Mouse (Mus musculus): ENCODE measurements at regions not wholly inside any gene's neighbourhood (a gene's known extent, or its start where the extent isn't known, plus 50 kb on each side); places are given as distances from the start of the nearest gene placed in this dataset.
"Not testable (repeated sequence)": the region's sequence is repeated elsewhere in the genome, so short reads cannot be mapped to it uniquely, and the experiment has no call there.

GRCm38 (mm10) chr2:117444671-117445070 lies 101.9 kb upstream of the Rasgrp1 start:
- peak; percentile 55 for DNase-seq
- intact Hi-C loops (cut with DNase I) = no loop called here

- intact Hi-C loops (cut with DNase I) = no loop called here
These were observed 104.1 kb upstream of the Rasgrp1 start for GRCm38 (mm10) chr2:117446876-117447275.

DNA sequence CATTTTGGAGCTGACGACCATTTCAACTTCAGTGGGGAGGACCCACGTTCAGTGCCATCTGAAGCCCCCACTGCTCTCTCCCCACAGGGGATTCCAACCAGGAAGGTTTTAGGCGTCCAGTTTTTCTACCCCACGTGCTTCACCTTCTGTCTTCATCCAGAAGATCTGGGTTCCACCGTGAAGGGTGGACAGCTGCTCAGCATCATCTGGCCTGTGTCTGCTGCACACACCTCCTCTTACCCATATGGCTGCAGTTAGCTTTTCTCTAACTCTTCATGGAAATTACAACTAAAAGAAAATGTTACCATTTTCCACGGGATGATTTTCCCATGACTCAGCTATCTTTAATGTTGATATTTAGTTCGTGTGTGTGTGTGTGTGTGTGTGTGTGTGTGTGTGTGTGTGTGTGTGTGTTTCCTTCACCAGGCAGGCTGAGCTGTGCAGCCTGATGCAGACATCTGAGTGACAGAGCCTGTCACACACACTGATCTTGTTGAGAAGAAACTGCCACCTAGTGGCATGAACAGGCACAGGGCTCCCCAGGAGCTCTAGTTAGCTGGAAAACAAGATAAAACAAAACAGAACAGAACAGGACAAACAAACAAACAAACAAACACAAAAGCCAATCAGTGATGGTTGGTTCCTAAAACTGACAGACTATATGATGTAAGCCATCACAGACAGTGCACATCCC lies 107.5 kb upstream of the Rasgrp1 start:
- peak; percentile 37 for DNase-seq
- intact Hi-C loops (cut with DNase I) = loop anchor here (5.0 to 10.0 kb wide), 3 partner anchors 553 to 794 kb away; partner anchors contain the start of gene Thbs1

More at GRCm38 (mm10) chr2:117446876-117447275, 104.1 kb upstream of the Rasgrp1 start:
- DNase-seq = no peak

- intact Hi-C loops (cut with DNase I) = loop anchor here (5.0 to 10.0 kb wide), 3 partner anchors 555 to 793 kb away; partner anchors contain the start of gene Thbs1
- DNase-seq = no peak
These were observed 109.0 kb upstream of the Rasgrp1 start for GRCm38 (mm10) chr2:117451818-117452217.

- intact Hi-C loops (cut with DNase I) = loop anchor here (10.0 kb wide), 2 partner anchors 660 to 790 kb away; partner anchors contain the start of gene Thbs1
- no peak for DNase-seq
These were observed 112.4 kb upstream of the Rasgrp1 start for GRCm38 (mm10) chr2:117455021-117455739.

DNA sequence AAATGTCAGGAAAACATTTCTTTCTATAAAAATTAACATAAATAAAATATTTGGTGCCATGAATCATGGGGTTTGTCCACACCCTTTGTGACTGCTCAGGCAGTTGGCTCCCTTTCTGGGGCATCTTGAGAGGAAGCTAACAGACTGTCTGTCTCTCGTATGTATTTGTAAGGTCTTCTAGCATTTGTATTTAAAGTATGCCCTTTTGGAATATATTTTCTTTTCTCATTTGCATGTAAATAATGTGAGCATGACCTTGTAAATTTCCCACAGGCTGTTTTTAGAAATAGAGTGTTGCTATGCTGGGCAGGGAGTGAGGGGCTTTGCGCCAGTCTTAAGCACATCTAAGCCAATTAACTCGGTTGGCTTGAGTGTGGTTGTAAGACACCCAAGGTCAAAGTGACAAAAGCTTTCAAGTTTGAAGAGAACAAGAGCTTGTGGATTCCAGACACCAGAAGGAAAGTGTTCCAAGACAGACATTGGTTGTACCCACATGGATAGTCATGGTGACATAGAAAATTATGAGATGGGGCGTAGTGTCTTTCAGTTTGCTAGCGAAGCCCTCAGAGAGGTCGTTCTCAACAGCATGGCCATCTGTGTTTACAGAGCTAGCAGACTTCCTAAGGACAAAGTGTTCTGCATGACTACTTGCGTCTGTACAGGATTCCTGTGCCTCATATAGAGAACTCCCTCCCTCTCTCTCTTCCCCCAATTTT lies 113.1 kb upstream of the Rasgrp1 start:
- intact Hi-C loops (cut with DNase I) = loop anchor here (10.0 kb wide), 2 partner anchors 659 to 789 kb away; partner anchors contain the start of gene Thbs1
- no peak for DNase-seq

DNA sequence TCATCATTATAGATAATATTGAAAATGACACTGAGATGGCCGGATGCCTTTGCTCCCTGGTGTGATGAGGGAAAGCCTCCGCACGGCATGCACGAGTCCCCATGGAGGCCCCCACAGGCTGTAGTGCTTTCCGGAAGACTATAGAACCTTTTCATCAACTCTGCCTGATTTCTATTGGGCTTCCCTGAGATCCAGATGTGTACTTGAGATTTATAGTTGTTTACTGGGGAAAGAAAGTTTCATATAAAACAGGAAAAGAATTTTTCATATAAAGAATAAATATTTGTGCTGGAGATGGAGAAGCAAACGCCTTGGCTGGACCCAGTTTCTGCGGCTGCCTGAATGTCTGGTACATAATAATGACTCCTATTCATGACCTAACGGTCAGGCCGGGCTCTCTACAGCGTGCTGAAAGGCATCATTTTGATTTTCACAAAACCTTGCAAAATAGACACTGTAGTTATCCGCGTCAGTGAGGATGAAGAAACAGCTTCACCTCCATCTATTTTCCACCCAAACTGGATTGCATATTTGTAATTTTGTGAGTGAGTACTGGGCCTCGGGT lies 113.7 kb upstream of the Rasgrp1 start:
- intact Hi-C loops (cut with DNase I) = loop anchor here (10.0 kb wide), 2 partner anchors 658 to 788 kb away; partner anchors contain the start of gene Thbs1
- peak; percentile 13 for DNase-seq

GRCm38 (mm10) chr2:117461541-117462290 lies 118.9 kb upstream of the Rasgrp1 start:
- no peak for DNase-seq
- intact Hi-C loops (cut with DNase I) = no loop called here

DNA sequence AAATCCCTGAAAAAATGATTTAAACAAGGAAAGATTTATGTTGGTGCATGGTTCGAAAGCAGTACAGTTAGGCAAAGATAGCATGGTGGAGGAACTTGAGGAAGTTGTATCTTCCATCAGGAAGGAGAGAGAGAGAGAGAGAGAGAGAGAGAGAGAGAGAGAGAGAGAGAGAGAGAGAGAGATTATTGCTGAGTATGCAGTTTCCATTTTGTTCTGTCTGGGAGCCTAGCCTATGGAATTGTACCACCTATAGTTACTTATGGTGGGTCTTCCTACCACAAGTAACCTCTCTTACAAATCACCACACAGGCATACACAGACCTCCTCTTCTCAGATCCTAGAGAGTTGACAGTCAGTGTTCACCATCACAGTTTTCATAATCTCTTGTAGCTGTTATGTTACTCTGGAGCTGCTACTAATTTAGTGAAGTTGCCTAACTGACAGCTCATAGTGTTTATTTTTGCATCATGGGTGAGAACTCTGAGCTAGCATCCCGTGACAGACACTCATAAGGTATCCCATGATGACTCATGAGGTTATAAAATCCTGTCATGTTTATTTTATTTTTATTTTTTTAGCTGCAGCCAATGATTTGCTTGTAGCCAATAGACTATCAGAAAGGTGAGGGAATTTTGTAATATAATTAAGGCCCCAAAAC lies 132.2 kb upstream of the Rasgrp1 start:
- intact Hi-C loops (cut with DNase I) = no loop called here

DNA sequence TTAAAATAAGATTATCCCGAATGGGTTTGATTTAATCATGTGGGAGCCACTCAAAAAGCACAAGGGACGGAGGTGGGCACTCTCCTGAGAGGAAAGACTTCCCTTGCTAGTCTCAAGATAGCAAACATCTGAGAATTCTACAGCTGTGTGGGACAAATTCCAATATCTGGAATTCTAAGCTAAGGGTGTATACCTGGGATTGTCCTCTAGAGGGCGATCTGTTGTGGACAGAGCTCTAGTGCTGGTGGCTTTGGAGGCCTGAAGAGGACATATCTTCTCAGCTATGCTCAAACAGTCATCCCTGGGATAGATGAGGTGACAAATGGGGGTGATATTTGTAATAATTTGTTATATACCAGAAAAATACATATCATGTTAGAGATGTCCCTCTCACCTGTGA lies 132.8 kb upstream of the Rasgrp1 start:
- intact Hi-C loops (cut with DNase I) = no loop called here

More for the DNA sequence above, 132.2 kb upstream of the Rasgrp1 start:
- no peak for DNase-seq

GRCm38 (mm10) chr2:117477503-117477902 lies 134.7 kb upstream of the Rasgrp1 start:
- intact Hi-C loops (cut with DNase I); DNase-seq: not testable (repeated sequence)

More for the DNA sequence above, 132.8 kb upstream of the Rasgrp1 start:
- no peak for DNase-seq

GRCm38 (mm10) chr2:117479244-117480009 lies 136.6 kb upstream of the Rasgrp1 start:
- DNase-seq = peak; percentile 12
- intact Hi-C loops (cut with DNase I) = not testable (repeated sequence)

DNA sequence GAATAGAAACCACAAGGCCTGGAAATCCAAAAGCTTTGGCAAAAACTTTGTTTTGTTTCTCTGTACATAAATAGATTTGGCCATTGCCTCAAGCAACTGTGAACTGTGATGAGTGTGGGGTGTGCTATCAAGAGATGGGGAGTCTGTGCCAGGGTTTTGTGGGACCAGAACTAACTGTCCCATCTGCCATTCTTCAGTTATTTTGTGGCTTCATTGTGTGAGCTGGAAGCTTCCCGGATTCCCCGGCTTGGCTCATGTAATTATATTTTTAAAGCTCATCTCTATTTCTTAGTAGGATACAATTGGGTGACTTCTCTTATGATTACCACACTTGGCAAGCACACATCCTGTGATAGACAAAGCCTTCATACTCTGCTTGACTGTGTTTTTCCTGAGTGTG lies 143.6 kb upstream of the Rasgrp1 start:
- intact Hi-C loops (cut with DNase I) = no loop called here
- peak; percentile 8 for DNase-seq

GRCm38 (mm10) chr2:117498565-117498964 lies 155.8 kb upstream of the Rasgrp1 start:
- intact Hi-C loops (cut with DNase I) = no loop called here
- no peak for DNase-seq

DNA sequence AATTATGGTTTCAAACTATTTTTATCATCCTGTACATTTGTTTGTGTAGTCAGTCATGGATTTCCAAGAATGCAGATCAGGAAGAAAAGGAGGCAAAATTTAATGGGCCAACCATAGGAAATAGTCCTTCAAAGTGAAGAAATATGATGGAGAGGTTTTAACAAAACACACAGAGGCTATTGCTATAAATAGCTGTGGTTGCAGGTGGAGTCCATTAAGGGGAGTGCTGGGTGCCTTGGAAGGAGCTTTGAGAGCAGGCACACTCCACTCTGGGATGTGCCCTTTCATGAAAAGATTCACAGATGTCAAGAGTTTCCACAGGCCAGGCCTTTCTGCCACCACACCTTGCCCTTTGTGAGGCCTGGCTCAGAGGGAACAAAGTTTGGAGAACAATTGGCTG lies 159.8 kb upstream of the Rasgrp1 start:
- intact Hi-C loops (cut with DNase I) = no loop called here
- no peak for DNase-seq

- intact Hi-C loops (cut with DNase I) = no loop called here
- no peak for DNase-seq
These were observed 168.9 kb upstream of the Rasgrp1 start for GRCm38 (mm10) chr2:117511737-117512136.

DNA sequence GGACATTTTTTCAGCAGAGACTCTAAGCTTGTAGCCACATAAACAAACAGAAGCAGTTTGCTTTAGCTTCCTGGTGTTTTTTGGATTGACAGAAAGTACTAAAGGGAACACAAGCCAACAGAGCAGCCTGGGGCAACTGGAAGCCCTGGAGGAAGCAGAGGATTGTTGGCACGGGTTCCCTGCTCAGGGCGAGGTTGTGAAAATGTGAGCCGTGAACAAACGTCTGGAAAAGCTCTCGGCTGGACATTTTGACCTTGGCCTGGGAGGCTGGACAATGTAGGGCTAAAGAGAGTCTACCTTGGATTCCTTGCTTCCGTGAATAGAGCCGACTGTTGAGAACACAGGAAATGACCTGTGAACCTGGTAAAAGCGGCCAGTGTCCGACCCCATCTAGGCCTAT lies 169.8 kb upstream of the Rasgrp1 start:
- peak; percentile 16 for DNase-seq
- intact Hi-C loops (cut with DNase I) = no loop called here

DNA sequence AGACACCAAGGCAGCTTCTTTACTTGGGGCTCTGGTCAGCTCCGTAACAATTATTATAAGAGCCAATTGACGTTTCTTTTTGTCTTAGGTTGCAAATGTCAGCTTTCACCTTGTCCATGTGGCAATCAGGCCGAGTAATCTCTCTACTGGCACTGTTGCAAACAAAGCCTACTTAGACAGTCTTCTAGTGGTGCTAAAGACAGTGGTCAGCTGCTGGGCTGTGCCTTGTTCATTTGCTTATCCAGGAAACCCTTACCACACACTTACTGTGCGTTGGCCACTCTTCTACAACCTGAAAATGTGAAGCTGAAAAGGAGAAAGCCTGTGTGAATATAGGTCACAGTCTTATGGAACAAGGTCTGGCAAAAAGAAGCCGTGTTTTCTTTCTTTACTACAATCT lies 181.6 kb upstream of the Rasgrp1 start:
- intact Hi-C loops (cut with DNase I) = no loop called here
- no peak for DNase-seq

GRCm38 (mm10) chr2:117538865-117539264 lies 196.1 kb upstream of the Rasgrp1 start:
- intact Hi-C loops (cut with DNase I) = no loop called here
- no peak for DNase-seq
